ENCODE assay signal across 12 mouse cellular contexts in the genomic region with DNA sequence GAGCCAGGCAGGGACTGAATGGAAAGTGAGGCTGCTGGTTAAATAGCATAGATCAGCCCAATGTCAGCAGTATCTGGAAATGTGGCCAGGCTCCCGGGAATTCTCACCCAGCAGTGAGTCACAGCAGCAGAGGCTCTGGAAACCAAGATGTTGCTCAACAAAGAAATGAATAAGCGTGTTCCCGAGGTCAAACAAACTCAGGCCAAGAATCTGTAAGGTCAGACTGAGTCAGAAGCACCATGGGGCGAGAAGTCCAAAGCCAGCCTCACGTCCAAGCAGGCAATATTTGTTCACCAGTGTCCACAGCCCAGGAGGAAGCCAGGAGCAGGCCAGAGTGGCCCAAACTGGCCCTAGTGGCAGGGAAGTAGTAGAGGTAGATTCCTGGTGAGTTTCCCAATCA.
DNase-seq lines count a peak whose midpoint lies in the region; ATAC-seq lines count a peak whose summit lies in the region.
"Had no signal": no experiment of that assay in that cellular context is flagged by ENCODE, and none has a peak within 500 bp of the region (broad histone marks: within the 10 kb centered on the region; RNA-seq: fewer than 3 reads in every experiment).

No protein-coding gene starts in this region.

- H3K4me2 ChIP-seq in liver, embryonic 12.5 days, result no peak overlapping the region
- no peak overlapping the region for H3K4me2 ChIP-seq in hindbrain, embryonic 11.5 days (replicated peaks; ENCODE audit: low read depth, low read length)
- H3K4me2 ChIP-seq: liver, embryonic 13.5 days had no signal

- no peaks in the 10 kb centered on the region for H3K4me1 ChIP-seq in liver, embryonic 12.5 days
- no peaks in the 10 kb centered on the region for H3K4me1 ChIP-seq in hindbrain, embryonic 11.5 days (replicated peaks; ENCODE audit: control insufficient read depth, insufficient read depth, low read length)
- H3K4me1 ChIP-seq: liver, embryonic 13.5 days had no signal

- H3K9me3 ChIP-seq in liver, embryonic 12.5 days (replicated peaks), result no peaks in the 10 kb centered on the region
- H3K9me3 ChIP-seq in hindbrain, embryonic 11.5 days (ENCODE audit: control insufficient read depth, low read length), result no peaks in the 10 kb centered on the region
- H3K9me3 ChIP-seq: liver, embryonic 13.5 days had no signal

- no peak overlapping the region for H3K9ac ChIP-seq in liver, embryonic 12.5 days
- no peak overlapping the region for H3K9ac ChIP-seq in hindbrain, embryonic 11.5 days (ENCODE audit: low read depth, low read length)
- H3K9ac ChIP-seq: liver, embryonic 13.5 days had no signal

- 48% methylated on average over 5 of the region's 5 CpGs for WGBS in liver, embryonic 12.5 days (ENCODE audit: insufficient replicate concordance)
- 73% methylated on average over 5 of the region's 5 CpGs for WGBS in hindbrain, embryonic 11.5 days

- H3K4me3 ChIP-seq in liver, embryonic 12.5 days, result no peak overlapping the region
- no peak overlapping the region for H3K4me3 ChIP-seq in hindbrain, embryonic 11.5 days (ENCODE audit: low read depth, low read length)
- H3K4me3 ChIP-seq: layer of hippocampus, adult 2 months; liver, embryonic 13.5 days had no signal

- no peak overlapping the region for H3K27ac ChIP-seq in liver, embryonic 12.5 days
- H3K27ac ChIP-seq in hindbrain, embryonic 11.5 days (ENCODE audit: low read depth, low read length), result no peak overlapping the region
- H3K27ac ChIP-seq: layer of hippocampus, adult 2 months; liver, embryonic 13.5 days had no signal

- ATAC-seq in liver, embryonic 12.5 days, result no peak
- no peak for ATAC-seq in hindbrain, embryonic 11.5 days (ENCODE audit: low FRiP score)

- no peaks in the 10 kb centered on the region for H3K27me3 ChIP-seq in liver, embryonic 12.5 days (replicated peaks)
- H3K27me3 ChIP-seq in hindbrain, embryonic 11.5 days (ENCODE audit: control insufficient read depth, insufficient read depth, low read length), result no peaks in the 10 kb centered on the region
- H3K27me3 ChIP-seq: liver, embryonic 13.5 days had no signal

- intact Hi-C loops in heart, postnatal 14 days (cut with DNase I), result no loop called here

- H3K36me3 ChIP-seq in liver, embryonic 12.5 days, result no peaks in the 10 kb centered on the region
- no peaks in the 10 kb centered on the region for H3K36me3 ChIP-seq in hindbrain, embryonic 11.5 days (ENCODE audit: control insufficient read depth, insufficient read depth, low read length)
- H3K36me3 ChIP-seq: liver, embryonic 13.5 days had no signal

- peak; percentile 8 for DNase-seq in liver
- DNase-seq in adrenal gland, adult 2 months, result peak; percentile 90
- peak; percentile 6 to 10 for DNase-seq in heart, postnatal 14 days
- DNase-seq in lung, postnatal 36 days, result peak; percentile 72
- DNase-seq in hindbrain, embryonic 11.5 days (ENCODE audit: low spot score), result no peak
- no peak for DNase-seq in spleen, postnatal 4 days (ENCODE audit: low spot score in 2 of 2)
- no peak for DNase-seq in cerebellum, postnatal 14 days
- DNase-seq: liver, embryonic 13.5 days; right cerebral cortex, postnatal 14 days; thymus, postnatal 4 days had no signal

Comparison
In these comparisons a context has a peak if more than half of its experiments do, and no peak if none do; other contexts are left out.
1. DNase-seq: peak in liver (single experiment), adrenal gland, adult 2 months (single experiment), heart, postnatal 14 days (2 of 2) and lung, postnatal 36 days (single experiment); none in hindbrain, embryonic 11.5 days (single experiment), spleen, postnatal 4 days (0 of 2) and cerebellum, postnatal 14 days (0 of 2).